Comparison of ENCODE assay signal across 41 mouse cellular contexts in the genomic region with DNA sequence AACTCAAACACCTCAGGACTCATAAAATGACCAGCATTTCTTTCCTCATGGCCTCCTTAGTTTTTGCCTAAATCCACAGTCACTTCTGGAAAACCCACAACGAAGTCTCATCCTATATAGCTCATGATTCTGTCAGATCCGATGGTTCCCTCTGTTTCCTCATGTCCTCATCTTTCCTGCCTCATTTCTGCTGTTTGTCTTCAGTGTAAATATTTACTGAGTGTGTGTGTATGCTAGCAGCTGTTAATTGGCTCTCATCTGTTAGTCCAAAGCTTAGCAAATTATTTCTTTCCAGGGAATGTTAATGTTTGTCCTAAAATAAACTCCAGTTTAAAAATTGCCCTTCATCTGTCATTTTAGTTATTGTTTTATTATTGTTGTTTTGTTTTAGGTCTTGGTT. TPM values are rescaled to one million over a fixed set of nuclear protein-coding genes. Genes with fewer than 3 reads are reported as not detected.
"Had no signal": no experiment of that assay in that cellular context is flagged by ENCODE, and none has a peak within 500 bp of the region (broad histone marks: within the 10 kb centered on the region; RNA-seq: fewer than 3 reads in every experiment).

No protein-coding gene starts in this region.

- H3K36me3 ChIP-seq: forebrain, embryonic 15.5 days; heart, embryonic 13.5 days; heart, embryonic 15.5 days; hindbrain, embryonic 13.5 days; hindbrain, embryonic 15.5 days; limb, embryonic 13.5 days; limb, embryonic 15.5 days had no signal

- H3K4me1 ChIP-seq: forebrain, embryonic 15.5 days; heart, embryonic 13.5 days; heart, embryonic 15.5 days; hindbrain, embryonic 13.5 days; hindbrain, embryonic 15.5 days; limb, embryonic 13.5 days; limb, embryonic 15.5 days had no signal

- ATAC-seq: forebrain, embryonic 15.5 days; forebrain, postnatal 0 days; hindbrain, postnatal 0 days had no signal

- H3K9me3 ChIP-seq: forebrain, embryonic 15.5 days; heart, embryonic 13.5 days; heart, embryonic 15.5 days; hindbrain, embryonic 13.5 days; hindbrain, embryonic 15.5 days; limb, embryonic 13.5 days; limb, embryonic 15.5 days had no signal

- H3K9ac ChIP-seq: forebrain, embryonic 15.5 days; forebrain, postnatal 0 days; heart, embryonic 13.5 days; heart, embryonic 15.5 days; hindbrain, embryonic 13.5 days; hindbrain, embryonic 15.5 days; limb, embryonic 13.5 days; limb, embryonic 15.5 days had no signal

- H3K27me3 ChIP-seq: forebrain, embryonic 15.5 days; heart, embryonic 13.5 days; heart, embryonic 15.5 days; hindbrain, embryonic 13.5 days; hindbrain, embryonic 15.5 days; limb, embryonic 13.5 days; limb, embryonic 15.5 days had no signal

- DNase-seq: forebrain, postnatal 0 days; gastrocnemius, postnatal 14 days; gastrocnemius, postnatal 36 days; heart, adult 11 months; heart, adult 2 months; heart, postnatal 14 days; heart, postnatal 36 days; kidney, adult 11 months; kidney, adult 2 months; kidney, postnatal 10 days; kidney, postnatal 25 days; layer of hippocampus, adult 9-11 months; layer of hippocampus, postnatal 36 days; left cerebral cortex, postnatal 4 days had no signal

- H3K4me3 ChIP-seq: forebrain, embryonic 15.5 days; heart, adult 2 months; heart, embryonic 13.5 days; heart, embryonic 15.5 days; hindbrain, embryonic 13.5 days; hindbrain, embryonic 15.5 days; limb, embryonic 13.5 days; limb, embryonic 15.5 days had no signal

- H3K4me2 ChIP-seq: forebrain, embryonic 15.5 days; heart, embryonic 11.5 days; heart, embryonic 13.5 days; heart, embryonic 15.5 days; hindbrain, embryonic 13.5 days; hindbrain, embryonic 15.5 days; limb, embryonic 13.5 days; limb, embryonic 15.5 days had no signal

- H3K27ac ChIP-seq: forebrain, embryonic 15.5 days; heart, adult 2 months; heart, embryonic 13.5 days; heart, embryonic 15.5 days; hindbrain, embryonic 13.5 days; hindbrain, embryonic 15.5 days; hindbrain, postnatal 0 days; limb, embryonic 13.5 days; limb, embryonic 15.5 days had no signal

RNA-seq across cellular contexts. Expression of a gene that starts 16.5 kb away (rescaled TPM):
- total RNA-seq: forebrain, postnatal 0 days; gastrocnemius, adult 18-20 months; gastrocnemius, adult 8-10 months; gastrocnemius, postnatal 14 days; gastrocnemius, postnatal 36 days; heart, adult 2 months; heart, postnatal 14 days; heart, postnatal 36 days; hematopoietic stem cell, adult 5-6 weeks; hindbrain, postnatal 0 days; layer of hippocampus, adult 18-20 months; layer of hippocampus, adult 8-10 months; layer of hippocampus, postnatal 14 days; layer of hippocampus, postnatal 36 days; left cerebral cortex, adult 18-20 months; left cerebral cortex, adult 8-10 months; left cerebral cortex, postnatal 10 days; left cerebral cortex, postnatal 25 days; left cerebral cortex, postnatal 4 days had no signal
- polyA plus RNA-seq: forebrain, embryonic 15.5 days; forebrain, postnatal 0 days; gonadal fat pad, adult 2 months; heart, adult 2 months; heart, embryonic 11.5 days; heart, embryonic 13.5 days; heart, embryonic 15.5 days; heart, postnatal 0 days; hindbrain, embryonic 11.5 days; hindbrain, embryonic 13.5 days; hindbrain, embryonic 15.5 days; hindbrain, postnatal 0 days; intestine, embryonic 14.5 days; kidney, adult 2 months; kidney, embryonic 14.5 days; kidney, embryonic 16.5 days; large intestine, adult 2 months; limb, embryonic 11.5 days; limb, embryonic 13.5 days; limb, embryonic 15.5 days had no signal

RNA-seq across cellular contexts. Expression of a gene that starts 19.7 kb away (rescaled TPM):
- total RNA-seq: forebrain, postnatal 0 days; gastrocnemius, adult 18-20 months; gastrocnemius, adult 8-10 months; gastrocnemius, postnatal 14 days; gastrocnemius, postnatal 36 days; heart, adult 2 months; heart, postnatal 14 days; heart, postnatal 36 days; hematopoietic stem cell, adult 5-6 weeks; hindbrain, postnatal 0 days; layer of hippocampus, adult 18-20 months; layer of hippocampus, adult 8-10 months; layer of hippocampus, postnatal 14 days; layer of hippocampus, postnatal 36 days; left cerebral cortex, adult 18-20 months; left cerebral cortex, adult 8-10 months; left cerebral cortex, postnatal 25 days; left cerebral cortex, postnatal 4 days had no signal
- polyA plus RNA-seq: forebrain, embryonic 15.5 days; forebrain, postnatal 0 days; gonadal fat pad, adult 2 months; heart, adult 2 months; heart, embryonic 11.5 days; heart, embryonic 13.5 days; heart, embryonic 15.5 days; heart, postnatal 0 days; hindbrain, embryonic 11.5 days; hindbrain, embryonic 13.5 days; hindbrain, embryonic 15.5 days; hindbrain, postnatal 0 days; kidney, adult 2 months; limb, embryonic 11.5 days; limb, embryonic 13.5 days; limb, embryonic 15.5 days had no signal

RNA-seq across cellular contexts. Expression of a gene that starts 58.6 kb away (rescaled TPM):
- total RNA-seq: forebrain, postnatal 0 days; gastrocnemius, adult 8-10 months; hindbrain, postnatal 0 days; layer of hippocampus, adult 18-20 months; layer of hippocampus, adult 8-10 months; layer of hippocampus, postnatal 14 days; layer of hippocampus, postnatal 36 days; left cerebral cortex, adult 18-20 months; left cerebral cortex, adult 8-10 months; left cerebral cortex, postnatal 10 days; left cerebral cortex, postnatal 25 days; left cerebral cortex, postnatal 4 days had no signal
- polyA plus RNA-seq: forebrain, embryonic 15.5 days; forebrain, postnatal 0 days; heart, embryonic 13.5 days; hindbrain, embryonic 13.5 days; hindbrain, embryonic 15.5 days; hindbrain, postnatal 0 days had no signal

RNA-seq across cellular contexts. Expression of a gene that starts 58.8 kb away (rescaled TPM):
- total RNA-seq: forebrain, postnatal 0 days; gastrocnemius, postnatal 14 days; heart, adult 2 months; heart, postnatal 14 days; heart, postnatal 36 days; hematopoietic stem cell, adult 5-6 weeks; hindbrain, postnatal 0 days; left cerebral cortex, postnatal 4 days had no signal
- polyA plus RNA-seq: forebrain, embryonic 15.5 days; forebrain, postnatal 0 days; heart, adult 2 months; heart, embryonic 11.5 days; heart, embryonic 13.5 days; heart, embryonic 15.5 days; heart, postnatal 0 days; hindbrain, embryonic 11.5 days; hindbrain, embryonic 13.5 days; hindbrain, embryonic 15.5 days; hindbrain, postnatal 0 days; kidney, adult 2 months; limb, embryonic 11.5 days; limb, embryonic 13.5 days; limb, embryonic 15.5 days had no signal
